Mouse (Mus musculus) liver, embryonic 16.5 days (tissue): ENCODE data around the gene Hspbp1. TPM values are rescaled to one million over a fixed set of nuclear protein-coding genes. Genes with fewer than 3 reads are reported as not detected.

Source experiments
- ATAC-seq: fragments of 200-750 bp; cut with Nextera tagmentation; 2 replicates; pipeline ENCODE4 v1.8.0; 2017; ENCODE audit warnings: low read depth, mild to moderate bottlenecking, moderate number of reproducible peaks, moderate library complexity
- H3K27ac ChIP-seq: fragments of 300-500 bp; sonication (generic); 2 replicates; pipeline ENCODE4 v1.5.1; 2014; ENCODE audit warnings: mild to moderate bottlenecking, low read length
- H3K27me3 ChIP-seq: fragments of 300-500 bp; sonication (generic); 2 replicates; pipeline ENCODE4 v1.6.1; 2014; ENCODE audit warnings: low read depth, low read length, mixed read lengths; ENCODE audit not compliant: control insufficient read depth, insufficient read depth
- H3K36me3 ChIP-seq: fragments of 300-500 bp; sonication (generic); 2 replicates; pipeline ENCODE4 v1.6.1; 2014; ENCODE audit warnings: mild to moderate bottlenecking; ENCODE audit not compliant: control insufficient read depth, insufficient read depth
- H3K4me1 ChIP-seq: fragments of 300-500 bp; sonication (generic); 2 replicates; pipeline ENCODE4 v1.6.1; 2014; ENCODE audit warnings: low read depth, low read length, mixed read lengths; ENCODE audit not compliant: control insufficient read depth
- H3K4me2 ChIP-seq: fragments of 300-500 bp; sonication (generic); 2 replicates; pipeline ENCODE4 v1.6.1; 2014; ENCODE audit warnings: low read depth, low read length, mixed read lengths
- H3K4me3 ChIP-seq: fragments of 300-500 bp; sonication (generic); 2 replicates; pipeline ENCODE4 v1.5.1; 2014; ENCODE audit warnings: low read depth, mild to moderate bottlenecking, low read length
- H3K9ac ChIP-seq: fragments of 300-500 bp; sonication (generic); 2 replicates; pipeline ENCODE4 v1.6.1; 2014; ENCODE audit warnings: low read depth, low read length
- H3K9me3 ChIP-seq: fragments of 300-500 bp; sonication (generic); replicated peaks from 2 replicates; pipeline ENCODE4 v1.6.1; 2016; ENCODE audit warnings: low read length; ENCODE audit not compliant: control insufficient read depth
- WGBS: fragments of 180-500 bp; shearing (Covaris S2); extraction: QIAGEN DNeasy Blood & Tissue Kit; methylation state at CpG from one replicate; pipeline ENCODE4 v1.1.7; 2014; ENCODE audit not compliant: insufficient replicate concordance; 5-methylcytosine and 5-hydroxymethylcytosine counted together
- polyA plus RNA-seq: library from polyadenylated mRNA; unstranded; fragments of >200 nt; fragmentation: Nextera tagmentation; extraction: Ambion mirVana; gene quantifications from 2 replicates; pipeline ENCODE4 v1.2.1, GENCODE M21; 2015

Gene Hspbp1
- polyA plus RNA-seq, 1 experiment from 2014 or later: 49.1 TPM

- WGBS: under 1% methylated on average over 54 of the region's 54 CpGs
- H3K27ac ChIP-seq: peak within 1 kb of the TSS; percentile 91
- H3K9me3 ChIP-seq: no peaks in the 10 kb centered on the region
- H3K9ac ChIP-seq: peak within 1 kb of the TSS; percentile 98
- H3K4me3 ChIP-seq: peak within 1 kb of the TSS; percentile 98
- peak within 1 kb of the TSS; percentile 94 for H3K4me2 ChIP-seq
- no peaks in the 10 kb centered on the region for H3K36me3 ChIP-seq
- no peaks in the 10 kb centered on the region for H3K27me3 ChIP-seq
- peak; percentile 96 for ATAC-seq
- peaks cover 51% of the 10 kb centered on the region for H3K4me1 ChIP-seq
Measured at GRCm38 (mm10) chr7:4658912-4659551, 25.8 kb downstream of the Hspbp1 start, which contains the start of gene Ppp6r1. Ppp6r1 (minus strand) TSS chr7:4659019.

- no peaks in the 10 kb centered on the region for H3K9me3 ChIP-seq
- H3K4me1 ChIP-seq: peaks cover 54% of the 10 kb centered on the region
- peak overlapping the region; percentile 98 for H3K4me3 ChIP-seq
- peaks cover 2% of the 10 kb centered on the region; the same call in 1 of the 2 replicates for H3K36me3 ChIP-seq
- H3K27me3 ChIP-seq: no peaks in the 10 kb centered on the region
- H3K4me2 ChIP-seq: peak overlapping the region; percentile 79
- peak overlapping the region; percentile 91 for H3K27ac ChIP-seq
- under 1% methylated on average over 74 of the region's 78 CpGs for WGBS
- peak overlapping the region; percentile 98 for H3K9ac ChIP-seq
- ATAC-seq: peak; percentile 27
Measured at GRCm38 (mm10) chr7:4658128-4658907, 26.6 kb downstream of the Hspbp1 start.

GRCm38 (mm10) chr7:4657521-4658127 is 27.2 kb downstream of the Hspbp1 start:
- Histone ChIP-seq H3K36me3 (peaks cover 2% of the 10 kb centered on the region; the same call in 1 of the 2 replicates), H3K27me3 (no peaks in the 10 kb centered on the region), H3K9me3 (no peaks in the 10 kb centered on the region), H3K4me3 (peak overlapping the region; percentile 98), H3K4me1 (peaks cover 55% of the 10 kb centered on the region), H3K27ac (peak overlapping the region; percentile 91), H3K4me2 (peak overlapping the region; percentile 79), H3K9ac (peak overlapping the region; percentile 98)
- ATAC-seq: no peak
- WGBS: 29% methylated on average over 9 of the region's 9 CpGs

DNA sequence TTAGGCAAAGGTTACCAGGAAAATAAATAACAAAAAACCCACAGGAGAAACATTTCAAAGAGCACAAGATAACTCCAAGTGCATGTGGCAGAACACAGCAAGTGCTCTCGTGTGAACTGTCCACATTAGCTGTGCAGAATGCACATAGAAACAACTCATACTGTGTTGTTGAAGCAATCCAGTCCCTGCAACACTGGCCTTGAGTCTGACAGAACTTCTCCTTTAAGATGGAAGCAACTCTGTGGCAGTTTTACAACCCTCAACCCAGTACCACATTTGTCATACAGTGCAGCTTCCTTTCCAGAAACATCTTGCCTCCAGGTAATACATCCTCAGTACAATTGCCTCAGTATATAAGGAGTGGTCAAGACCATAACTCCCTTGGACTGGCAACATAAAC is 28.1 kb downstream of the Hspbp1 start:
- Histone ChIP-seq H3K9ac (peak overlapping the region; percentile 98), H3K27me3 (no peaks in the 10 kb centered on the region), H3K27ac (peak overlapping the region; percentile 91), H3K36me3 (peaks cover 4% of the 10 kb centered on the region; the same call in 1 of the 2 replicates), H3K4me3 (peak overlapping the region; percentile 98), H3K4me2 (peak overlapping the region; percentile 79), H3K9me3 (no peaks in the 10 kb centered on the region), H3K4me1 (peaks cover 62% of the 10 kb centered on the region)
- ATAC-seq: no peak
- WGBS: 17% methylated on average over 1 of the region's 1 CpGs

GRCm38 (mm10) chr7:4655916-4656315 is 29.0 kb downstream of the Hspbp1 start:
- H3K27ac ChIP-seq: peak overlapping the region; percentile 41; the same call in 1 of the 2 replicates
- H3K4me1 ChIP-seq: peaks cover 69% of the 10 kb centered on the region
- 63% methylated on average over 1 of the region's 1 CpGs for whole genome bisulfite sequencing
- H3K27me3 ChIP-seq: no peaks in the 10 kb centered on the region
- peaks cover 12% of the 10 kb centered on the region for H3K36me3 ChIP-seq
- no peak for ATAC-seq
- H3K9ac ChIP-seq: peak overlapping the region; percentile 28; the same call in 1 of the 2 replicates
- no peaks in the 10 kb centered on the region; the same call in 1 of the 2 replicates for H3K9me3 ChIP-seq
- peak overlapping the region; percentile 4; the same call in 1 of the 2 replicates for H3K4me3 ChIP-seq
- peak overlapping the region; percentile 79 for H3K4me2 ChIP-seq

GRCm38 (mm10) chr7:4655393-4655792 is 29.5 kb downstream of the Hspbp1 start:
- Histone ChIP-seq H3K36me3 (peaks cover 12% of the 10 kb centered on the region), H3K27ac (peak overlapping the region; percentile 41; the same call in 1 of the 2 replicates), H3K4me3 (no peak overlapping the region), H3K4me2 (peak overlapping the region; percentile 79), H3K27me3 (no peaks in the 10 kb centered on the region), H3K9me3 (no peaks in the 10 kb centered on the region; the same call in 1 of the 2 replicates), H3K9ac (peak overlapping the region; percentile 28; the same call in 1 of the 2 replicates), H3K4me1 (peaks cover 69% of the 10 kb centered on the region)
- no peak for ATAC-seq
- 54% methylated on average over 4 of the region's 4 CpGs for WGBS

- Histone ChIP-seq H3K27ac (peak overlapping the region; percentile 73), H3K9me3 (no peaks in the 10 kb centered on the region; the same call in 1 of the 2 replicates), H3K36me3 (peaks cover 12% of the 10 kb centered on the region), H3K27me3 (no peaks in the 10 kb centered on the region), H3K4me1 (peaks cover 60% of the 10 kb centered on the region), H3K4me2 (peak overlapping the region; percentile 42), H3K4me3 (peak overlapping the region; percentile 16), H3K9ac (peak overlapping the region; percentile 30; the same call in 1 of the 2 replicates)
- WGBS: 15% methylated on average over 2 of the region's 2 CpGs
- no peak for ATAC-seq
Measured at GRCm38 (mm10) chr7:4654221-4654620, 30.6 kb downstream of the Hspbp1 start.

DNA sequence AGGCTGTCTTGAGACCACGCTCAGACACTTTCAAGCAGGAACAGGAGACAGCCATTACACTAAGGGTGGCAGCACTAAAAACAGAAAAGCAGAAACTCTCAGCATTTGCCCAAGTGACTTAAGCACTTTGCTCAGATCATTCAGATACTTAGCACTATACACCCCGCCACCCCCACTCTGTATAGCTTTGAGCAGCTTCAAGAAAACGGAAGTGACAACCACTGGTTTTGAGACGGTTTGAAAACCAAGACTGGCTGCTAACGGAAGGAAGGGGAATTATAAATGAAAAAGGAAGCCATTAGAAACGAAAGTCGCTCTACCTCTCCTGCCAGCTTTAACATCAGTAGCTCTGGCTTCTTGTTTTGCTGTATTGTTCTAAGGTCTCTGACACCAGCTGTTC is 31.1 kb downstream of the Hspbp1 start:
- Histone ChIP-seq H3K9ac (peak overlapping the region; percentile 30; the same call in 1 of the 2 replicates), H3K9me3 (no peaks in the 10 kb centered on the region; the same call in 1 of the 2 replicates), H3K4me3 (peak overlapping the region; percentile 16), H3K4me1 (peaks cover 60% of the 10 kb centered on the region), H3K4me2 (peak overlapping the region; percentile 42), H3K27ac (peak overlapping the region; percentile 73), H3K27me3 (no peaks in the 10 kb centered on the region), H3K36me3 (peaks cover 12% of the 10 kb centered on the region)
- no peak for ATAC-seq
- WGBS: 27% methylated on average over 7 of the region's 7 CpGs
